Mouse (Mus musculus) stomach, embryonic 14.5 days (tissue): ENCODE data around the gene Olfr1440. TPM values are rescaled to one million over a fixed set of nuclear protein-coding genes. Genes with fewer than 3 reads are reported as not detected.

Experiments used
- polyA plus RNA-seq: library from polyadenylated mRNA; unstranded; fragments of >200 nt; fragmentation: Nextera tagmentation; extraction: Ambion mirVana; gene quantifications from 2 replicates; pipeline ENCODE4 v1.2.1, GENCODE M21; 2014

The Olfr1440 gene
- polyA plus RNA-seq, 1 experiment from 2014 or later, result not detected

Other genes with a start within 250 kb of the Olfr1440 start
- gene Olfr1555-ps1, start 217.2 kb upstream of the Olfr1440 start, polyA plus RNA-seq, result not detected in 2 replicates
- gene Olfr1431, start 186.6 kb upstream of the Olfr1440 start, polyA plus RNA-seq, result not detected in 2 replicates
- gene Olfr1432, start 154.7 kb upstream of the Olfr1440 start, polyA plus RNA-seq, result not detected in 2 replicates
- gene Olfr262, start 145.6 kb upstream of the Olfr1440 start, polyA plus RNA-seq, result not detected in 2 replicates
- gene Olfr235, start 126.2 kb upstream of the Olfr1440 start, polyA plus RNA-seq, result not detected in 2 replicates
- gene Olfr1434, start 107.4 kb upstream of the Olfr1440 start, polyA plus RNA-seq, result not detected in 2 replicates
- not detected in 2 replicates for gene Olfr1436, start 88.1 kb upstream of the Olfr1440 start, polyA plus RNA-seq
- gene Olfr1437, start 62.2 kb upstream of the Olfr1440 start, polyA plus RNA-seq, result not detected in 2 replicates
- gene Olfr1438-ps1, start 51.4 kb upstream of the Olfr1440 start, polyA plus RNA-seq, result not detected in 2 replicates
- gene Olfr1441, start 30.2 kb downstream of the Olfr1440 start, polyA plus RNA-seq, result not detected in 2 replicates
- gene Pfpl, start 40.6 kb downstream of the Olfr1440 start, polyA plus RNA-seq, result not detected in 2 replicates
- gene Mpeg1, start 73.5 kb downstream of the Olfr1440 start, polyA plus RNA-seq, result 1.3 and 1.4 TPM in 2 replicates
- 18.9 and 20.2 TPM in 2 replicates for gene Dtx4, start 114.2 kb downstream of the Olfr1440 start, polyA plus RNA-seq
- gene Fam111a, start 158.5 kb downstream of the Olfr1440 start, polyA plus RNA-seq, result 22.7 and 23.5 TPM in 2 replicates
- 0.22 TPM in 1 of 2 replicates, not detected in the other for gene Gm4952, start 212.7 kb downstream of the Olfr1440 start, polyA plus RNA-seq
- gene Glyat, start 246.0 kb downstream of the Olfr1440 start, polyA plus RNA-seq, result not detected in 2 replicates